Mouse (Mus musculus) embryonic stem cell, embryonic (primary cell): ENCODE results near the gene P2ry14.
"Not testable (repeated sequence)": the region's sequence is repeated elsewhere in the genome, so short reads cannot be mapped to it uniquely, and the experiment has no call there.

Source experiments
- CTCF ChIA-PET, 4 experiments: fragments of 300-600 bp in 2 of 4; fragments of 350-600 bp in 2 of 4; sonication (Branson Sonifier 250); formaldehyde crosslinking; loops; one replicate each; lab custom pipeline; 2022; ENCODE audit warnings: inconsistent platforms in 2 of 4; lab: Charles Lee
- POLR2A ChIA-PET, 4 experiments: fragments of 300-600 bp in 2 of 4; fragments of 350-600 bp in 2 of 4; sonication (Branson Sonifier 250); formaldehyde crosslinking; loops; one replicate each; lab custom pipeline; 2022; ENCODE audit warnings: antibody characterized with exemption in 4 of 4, inconsistent platforms in 1 of 4; lab: Charles Lee

The P2ry14 gene

GRCm38 (mm10) chr3:59077278-59077677 lies 76.1 kb downstream of the P2ry14 start:
- ChIA-PET CTCF (interaction anchor here (0.6 to 1.6 kb wide), 10 partner anchors 8 to 667 kb away, joined by 3 to 5 read pairs (median 4); no protein-coding TSS in a partner anchor), POLR2A (interaction anchor here in 1 of 4 experiments (0.5 to 1.3 kb wide), 4 partner anchors 49 to 1195 kb away, joined by 3 read pairs; partner anchors contain the start of gene Siah2)

GRCm38 (mm10) chr3:59069071-59069470 lies 84.3 kb downstream of the P2ry14 start:
- CTCF ChIA-PET = interaction anchor here in 3 of 4 experiments (0.6 to 1.4 kb wide), 5 partner anchors 8 to 1513 kb away, joined by 3 to 4 read pairs (median 3); no protein-coding TSS in a partner anchor
- POLR2A ChIA-PET = not testable (repeated sequence)

- POLR2A ChIA-PET = interaction anchor here in 1 of 4 experiments (0.5 kb wide), 1 partner anchor 168 kb away, joined by 3 read pairs; no protein-coding TSS in a partner anchor
Measured at GRCm38 (mm10) chr3:59066558-59067294, 86.7 kb downstream of the P2ry14 start.

GRCm38 (mm10) chr3:59065937-59066336 lies 87.5 kb downstream of the P2ry14 start:
- CTCF ChIA-PET = interaction anchor here in 2 of 4 experiments (0.6 kb wide), 2 partner anchors 310 to 472 kb away, joined by 3 to 7 read pairs; no protein-coding TSS in a partner anchor
- POLR2A ChIA-PET = no interaction called here

More at GRCm38 (mm10) chr3:59066558-59067294, 86.7 kb downstream of the P2ry14 start:
- CTCF ChIA-PET = interaction anchor here in 3 of 4 experiments (0.5 to 1.1 kb wide), 5 partner anchors 7 to 227 kb away, joined by 3 to 4 read pairs (median 3); no protein-coding TSS in a partner anchor
